8 mouse cellular contexts compared by ENCODE assay signal in genomic region chr11:49846401-49847070, GRCm38 (mm10). TPM values are rescaled to one million over a fixed set of nuclear protein-coding genes. Genes with fewer than 3 reads are reported as not detected.
DNase-seq lines count a peak whose midpoint lies in the region; ATAC-seq lines count a peak whose summit lies in the region.

TSS of gene Mapk9 (plus strand) at chr11:49846751.

- H3K36me3 ChIP-seq in hindbrain, embryonic 11.5 days (ENCODE audit: control insufficient read depth, insufficient read depth, low read length), result no peaks in the 10 kb centered on the region

- peak within 1 kb of the TSS; percentile 87 for H3K4me3 ChIP-seq in hindbrain, embryonic 11.5 days (ENCODE audit: low read depth, low read length)

- peak within 1 kb of the TSS; percentile 93 for H3K9ac ChIP-seq in hindbrain, embryonic 11.5 days (ENCODE audit: low read depth, low read length)

- no peaks in the 10 kb centered on the region for H3K4me1 ChIP-seq in hindbrain, embryonic 11.5 days (replicated peaks; ENCODE audit: control insufficient read depth, insufficient read depth, low read length)

- peak; percentile 99 for ATAC-seq in hindbrain, embryonic 11.5 days (ENCODE audit: low FRiP score)

- H3K4me2 ChIP-seq in hindbrain, embryonic 11.5 days (replicated peaks; ENCODE audit: low read depth, low read length), result peak within 1 kb of the TSS; percentile 89

- no peaks in the 10 kb centered on the region for H3K9me3 ChIP-seq in hindbrain, embryonic 11.5 days (ENCODE audit: control insufficient read depth, low read length)

- peak within 1 kb of the TSS; percentile 84 for H3K27ac ChIP-seq in hindbrain, embryonic 11.5 days (ENCODE audit: low read depth, low read length)

- no peaks in the 10 kb centered on the region for H3K27me3 ChIP-seq in hindbrain, embryonic 11.5 days (ENCODE audit: control insufficient read depth, insufficient read depth, low read length)

- DNase-seq in Muller cell, postnatal 12 days (ENCODE audit: inconsistent ontology term), result peak; percentile 99
- peak; percentile 98 for DNase-seq in cerebellum, adult 9-11 months
- peak; percentile 97 to 99 for DNase-seq in frontal cortex, adult 2 months (ENCODE audit: extremely low spot score in 1 of 2, low spot score in 1 of 2)
- DNase-seq in hindbrain, embryonic 11.5 days (ENCODE audit: low spot score), result peak; percentile 98
- peak; percentile 97 to 99 for DNase-seq in layer of hippocampus, postnatal 10 days (ENCODE audit: low spot score in 2 of 2)
- DNase-seq in lung, postnatal 10 days, result peak; percentile 98
- peak; percentile 98 for DNase-seq in ovary, postnatal 36 days (ENCODE audit: low spot score)
- DNase-seq in thymus, postnatal 25 days, result peak; percentile 98

- under 1% methylated on average over 50 of the region's 68 CpGs for WGBS in hindbrain, embryonic 11.5 days

RNA-seq across cellular contexts. Expression of gene Mapk9, which starts in this region (rescaled TPM):
- 127 and 129 TPM in 2 replicates for polyA plus RNA-seq in frontal cortex, adult 2 months (2012; rRNA removed)
- polyA plus RNA-seq in hindbrain, embryonic 11.5 days (2014; fragmentation: Nextera tagmentation; extraction: Ambion mirVana), result 49.3 and 52.9 TPM in 2 replicates
- total RNA-seq in layer of hippocampus, postnatal 10 days (2021), result 100 to 1,000 TPM; 151 to 152 TPM

Comparison
In these comparisons a context has a peak if more than half of its experiments do, and no peak if none do; other contexts are left out.
1. Peak in every context shown above with its lines: DNase-seq, ATAC-seq, H3K4me3 ChIP-seq and H3K27ac ChIP-seq.